Mouse (Mus musculus) bone marrow, adult 2 months (tissue): Measurements from ENCODE around the gene Shc3. TPM values are rescaled to one million over a fixed set of nuclear protein-coding genes. Genes with fewer than 3 reads are reported as not detected.
A peak's percentile ranks its signal among the peaks of the same experiment; 100 is the strongest.

Experiments
- H3K27ac ChIP-seq: fragments of 200-500 bp; 2 replicates; pipeline ENCODE4 v1.5.1; 2012; ENCODE audit warnings: low read depth, mild to moderate bottlenecking, control low read depth, inconsistent platforms, low read length; ENCODE audit not compliant: control insufficient read depth, poor library complexity, insufficient read depth
- H3K4me1 ChIP-seq: fragments of 200-500 bp; 2 replicates; pipeline ENCODE4 v1.6.1; 2011; ENCODE audit warnings: low read length; ENCODE audit not compliant: control insufficient read depth, insufficient read depth
- H3K4me3 ChIP-seq: fragments of 200-500 bp; replicated peaks from 2 replicates; pipeline ENCODE3; 2011; ENCODE audit warnings: mild to moderate bottlenecking, low read depth, low read length, control low read depth; ENCODE audit not compliant: control insufficient read depth
- CTCF ChIP-seq: fragments of 200-500 bp; IDR thresholded peaks from 2 replicates; pipeline ENCODE4 v1.5.1; 2011; ENCODE audit warnings: low read length, control low read depth; ENCODE audit not compliant: control insufficient read depth, insufficient read depth
- POLR2A ChIP-seq: fragments of 200-500 bp; IDR thresholded peaks from 2 replicates; pipeline ENCODE4 v1.6.1; 2011; ENCODE audit warnings: low read depth, mild to moderate bottlenecking, control low read depth, low read length, borderline replicate concordance; ENCODE audit not compliant: control insufficient read depth
- WGBS: fragments of 180-500 bp; shearing (Covaris S2); methylation state at CpG from one replicate; pipeline ENCODE4 v1.1.7; 2018; 5-methylcytosine and 5-hydroxymethylcytosine counted together
- polyA plus RNA-seq: library from polyadenylated mRNA; stranded (reverse); fragments of >200 nt; gene quantifications from 2 replicates; pipeline ENCODE4 v1.2.4, GENCODE M21; 2011; ENCODE audit warnings: low replicate concordance; ENCODE audit not compliant: missing spikeins, insufficient read depth, insufficient read length

Shc3 gene
- not detected in 2 replicates for polyA plus RNA-seq

DNA sequence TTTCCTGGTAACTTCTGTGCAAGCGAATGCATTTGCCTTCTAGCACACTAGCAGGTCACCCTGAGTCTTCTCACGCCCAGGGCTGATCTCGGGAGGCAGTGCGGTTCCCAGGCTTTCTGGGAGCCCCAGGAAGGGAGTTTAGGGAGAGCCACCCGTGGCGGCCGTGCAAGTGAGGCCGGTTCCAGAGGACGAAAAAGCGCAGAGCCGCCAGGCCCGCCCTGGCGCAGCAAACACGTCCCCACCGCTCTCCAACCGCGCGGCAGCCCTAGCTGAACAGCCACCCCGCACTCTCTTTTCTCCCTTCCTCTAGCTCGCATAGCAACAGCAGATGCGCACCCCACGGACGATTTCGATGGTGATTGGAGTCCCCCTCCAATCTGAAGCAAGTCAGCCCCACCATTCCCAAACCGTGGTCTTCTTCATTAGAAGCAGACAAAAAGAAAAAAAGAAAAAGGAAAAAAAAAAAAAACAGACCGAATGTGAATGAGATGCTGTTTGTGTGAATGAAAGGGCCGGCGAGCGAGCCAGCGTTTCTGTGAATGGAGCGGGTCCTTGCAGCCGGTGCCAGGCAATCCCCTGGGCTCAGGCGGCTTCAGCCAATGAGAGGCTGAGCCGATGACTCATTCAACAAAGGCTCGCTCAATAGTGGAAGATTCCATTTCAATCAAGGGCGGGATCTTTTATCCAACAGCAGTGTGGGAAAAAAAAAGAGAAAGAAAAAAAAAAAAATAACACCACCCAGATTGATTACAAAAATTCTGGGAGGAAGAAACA, at the start of gene Shc3:
Gene Shc3 (minus strand): TSS at position 509 of the 774 bp plus-strand sequence.
- WGBS = 1% methylated on average over 36 of the region's 36 CpGs
- Histone ChIP-seq H3K27ac (no peak within 1 kb of the TSS), H3K4me1 (no peaks in the 10 kb centered on the region), H3K4me3 (no peak within 1 kb of the TSS)
- no peak for TF ChIP-seq POLR2A
- TF ChIP-seq CTCF = no peak

DNA sequence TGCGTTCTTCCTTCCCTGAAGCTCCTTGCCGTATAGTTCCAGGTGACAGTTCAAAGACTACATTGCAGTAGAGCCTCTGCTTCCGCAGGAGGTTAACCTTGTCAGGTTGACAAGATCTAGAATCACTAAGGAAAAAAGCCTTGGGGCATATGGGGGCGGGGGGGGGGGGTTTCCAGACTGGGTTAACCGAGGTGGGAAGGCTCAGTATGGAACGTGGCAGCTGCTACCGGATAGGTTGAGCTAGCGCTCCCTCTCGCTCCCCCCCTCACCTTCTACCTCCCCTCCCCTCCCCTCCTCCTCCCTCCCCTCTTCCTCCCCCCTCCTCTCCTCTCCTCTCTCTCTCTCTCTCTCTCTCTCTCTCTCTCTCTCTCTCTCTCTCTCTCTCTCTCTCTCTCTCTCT, 49.4 kb upstream of the Shc3 start:
- H3K27ac ChIP-seq = no peak overlapping the region
- TF ChIP-seq POLR2A (no peak), CTCF (no peak)
- H3K4me3 ChIP-seq = no peak overlapping the region
- no peaks in the 10 kb centered on the region for H3K4me1 ChIP-seq
- 26% methylated on average over 8 of the region's 9 CpGs for WGBS

DNA sequence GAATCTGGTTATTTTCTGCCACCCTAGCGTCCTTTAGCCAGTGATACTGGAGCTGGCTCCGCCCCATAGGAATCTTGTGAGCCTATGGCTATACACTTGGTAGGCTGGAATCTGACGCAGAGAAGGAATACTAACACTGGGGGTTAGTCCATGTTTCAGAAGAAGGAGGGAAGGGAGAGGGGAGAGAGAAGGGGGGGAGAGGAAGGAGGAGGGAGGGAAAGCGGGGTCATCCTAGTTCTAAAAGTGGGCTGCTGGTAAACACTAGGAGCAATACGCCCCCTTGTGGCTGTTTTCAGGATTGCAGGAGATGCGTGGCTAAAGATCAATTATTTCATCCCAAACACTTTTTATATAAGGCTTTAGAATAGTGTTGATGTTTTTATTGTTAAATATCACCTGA, 48.6 kb upstream of the Shc3 start:
- H3K27ac ChIP-seq = no peak overlapping the region
- 31% methylated on average over 6 of the region's 6 CpGs for WGBS
- TF ChIP-seq CTCF = peak; percentile 46
- no peak for TF ChIP-seq POLR2A
- no peaks in the 10 kb centered on the region for H3K4me1 ChIP-seq
- H3K4me3 ChIP-seq = no peak overlapping the region

- 46% methylated on average over 1 of the region's 1 CpGs for WGBS
- TF ChIP-seq POLR2A (no peak), CTCF (no peak)
- no peak overlapping the region for H3K4me3 ChIP-seq
These were observed 48.1 kb upstream of the Shc3 start for GRCm38 (mm10) chr13:51617306-51617705.

GRCm38 (mm10) chr13:51616417-51617044, 47.3 kb upstream of the Shc3 start:
- TF ChIP-seq CTCF (no peak), POLR2A (no peak)
- Histone ChIP-seq H3K4me1 (no peaks in the 10 kb centered on the region), H3K27ac (no peak overlapping the region), H3K4me3 (no peak overlapping the region)
- 20% methylated on average over 12 of the region's 12 CpGs for WGBS

More at GRCm38 (mm10) chr13:51617306-51617705, 48.1 kb upstream of the Shc3 start:
- H3K27ac ChIP-seq = no peak overlapping the region
- no peaks in the 10 kb centered on the region for H3K4me1 ChIP-seq

DNA sequence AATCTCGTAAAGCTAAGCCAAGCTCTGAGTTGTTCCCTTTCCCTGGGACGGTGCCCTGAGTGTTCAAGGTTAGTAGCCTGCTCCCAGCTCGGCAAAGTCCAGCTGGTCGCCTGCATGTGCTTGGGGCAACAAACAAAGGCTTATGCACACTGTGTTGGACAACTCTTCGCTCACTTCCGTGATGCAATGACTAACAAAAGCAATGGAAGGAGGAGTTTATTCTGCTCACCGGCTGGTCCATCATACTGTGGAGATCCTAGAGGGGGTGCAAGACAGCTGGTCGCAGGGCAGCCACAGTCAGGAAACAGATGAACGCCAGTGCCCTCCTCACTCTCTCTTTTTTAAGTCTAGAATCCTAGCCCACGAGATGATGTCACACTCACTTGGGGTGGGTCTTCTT, 46.6 kb upstream of the Shc3 start:
- TF ChIP-seq CTCF (no peak), POLR2A (no peak)

DNA sequence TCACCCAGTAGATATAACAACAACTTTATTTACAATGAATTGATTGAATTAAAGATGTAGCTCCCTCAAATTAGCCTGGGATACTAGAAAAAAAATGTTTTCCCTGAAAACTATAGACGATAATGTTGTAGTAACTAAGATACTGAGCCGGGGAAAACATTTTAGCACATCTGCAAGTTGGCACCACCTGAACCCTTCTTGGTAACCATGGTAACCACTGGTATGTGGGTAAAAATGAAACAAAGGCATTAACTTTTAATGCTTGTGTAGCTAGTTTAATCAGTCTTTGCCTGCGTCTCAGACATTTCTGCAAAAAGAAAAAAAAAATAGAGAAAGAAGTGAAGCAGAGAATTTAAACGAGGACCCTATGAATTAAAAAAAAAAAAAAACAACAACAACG, 42.3 kb upstream of the Shc3 start:
- WGBS = 64% methylated on average over 5 of the region's 5 CpGs
- Histone ChIP-seq H3K4me3 (no peak overlapping the region), H3K27ac (no peak overlapping the region), H3K4me1 (no peaks in the 10 kb centered on the region)
- TF ChIP-seq POLR2A (no peak), CTCF (no peak)

More for the DNA sequence above, 46.6 kb upstream of the Shc3 start:
- H3K4me3 ChIP-seq = no peak overlapping the region
- WGBS = 44% methylated on average over 10 of the region's 10 CpGs
- no peak overlapping the region for H3K27ac ChIP-seq
- no peaks in the 10 kb centered on the region for H3K4me1 ChIP-seq

GRCm38 (mm10) chr13:51611060-51611459, 41.8 kb upstream of the Shc3 start:
- Histone ChIP-seq H3K4me3 (no peak overlapping the region), H3K4me1 (no peaks in the 10 kb centered on the region), H3K27ac (no peak overlapping the region)
- TF ChIP-seq CTCF (no peak), POLR2A (no peak)
- WGBS = 31% methylated on average over 9 of the region's 9 CpGs
